Mouse (Mus musculus): Measurements from ENCODE around the gene Shcbp1. TPM values are rescaled to one million over a fixed set of nuclear protein-coding genes. Genes with fewer than 3 reads are reported as not detected.
A peak's percentile ranks its signal among the peaks of the same experiment; 100 is the strongest.
"Not testable (repeated sequence)": the region's sequence is repeated elsewhere in the genome, so short reads cannot be mapped to it uniquely, and the experiment has no call there.

Shcbp1 gene
- 1 to 10 TPM in 2 of 4 experiments, under 1 TPM in 2; 0.70 to 1.3 (median 1.1) TPM for total RNA-seq (2022)

GRCm38 (mm10) chr8:4779254-4780055, at the start of gene Shcbp1:
TSS of gene Shcbp1 (minus strand) at chr8:4779567.
- DNase-seq (ENCODE audit: low spot score in 2 of 2) = peak; percentile 77 to 89

DNA sequence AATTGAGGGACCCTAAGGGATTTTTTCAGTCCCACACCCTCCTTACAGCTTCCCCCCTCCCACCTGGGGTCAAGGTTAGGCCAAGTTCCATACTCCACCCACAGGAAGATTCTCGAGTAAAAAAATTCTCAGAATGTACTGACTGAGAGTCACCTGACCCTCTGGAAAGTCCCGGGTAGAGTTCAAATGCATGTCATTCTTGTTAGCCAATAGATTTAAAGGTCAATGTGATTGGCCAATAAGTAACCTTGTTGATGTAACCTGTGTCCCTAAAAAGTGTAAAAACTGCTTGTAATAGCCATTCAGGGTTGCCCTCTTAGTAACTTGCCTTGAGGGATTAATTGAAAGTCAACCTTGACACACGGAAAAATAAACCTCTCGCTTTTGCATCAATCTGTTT, 29.5 kb upstream of the Shcbp1 start:
- no peak for DNase-seq (ENCODE audit: low spot score in 2 of 2)

GRCm38 (mm10) chr8:4800524-4801122, 21.3 kb upstream of the Shcbp1 start:
- peak; percentile 13 to 32 for DNase-seq (ENCODE audit: low spot score in 2 of 2)

GRCm38 (mm10) chr8:4778266-4778665, 1.1 kb downstream of the Shcbp1 start:
- DNase-seq (ENCODE audit: low spot score in 2 of 2) = no peak

- peak in 1 of 2 experiments; percentile 65 for DNase-seq (ENCODE audit: low spot score in 2 of 2)
These were observed 14.6 kb downstream of the Shcbp1 start for GRCm38 (mm10) chr8:4764751-4765150.

- no peak for DNase-seq (ENCODE audit: low spot score in 2 of 2)
These were observed 26.3 kb downstream of the Shcbp1 start for GRCm38 (mm10) chr8:4753048-4753447.

- DNase-seq (ENCODE audit: low spot score in 2 of 2) = no peak
These were observed 48.4 kb downstream of the Shcbp1 start for GRCm38 (mm10) chr8:4730942-4731341.

DNA sequence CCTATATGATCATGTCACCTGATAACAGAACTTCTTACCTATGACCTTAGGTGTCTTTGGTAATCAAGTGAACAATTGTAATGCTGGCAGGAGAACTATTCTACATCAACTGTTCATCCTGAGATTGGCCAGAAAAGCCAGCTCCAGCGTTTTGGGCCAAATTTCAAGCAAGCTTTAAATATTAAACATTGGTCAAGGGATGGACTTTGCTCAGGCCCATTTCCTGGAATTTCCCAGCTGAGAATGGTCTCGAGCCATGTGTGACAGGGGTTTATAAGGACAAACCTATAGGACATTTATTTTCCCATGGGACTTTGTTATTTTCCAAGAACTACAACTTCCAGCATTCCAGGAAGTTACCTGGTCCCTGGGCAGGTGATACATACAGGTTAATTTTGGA, 63.8 kb downstream of the Shcbp1 start:
- no peak for DNase-seq (ENCODE audit: low spot score in 2 of 2)

DNA sequence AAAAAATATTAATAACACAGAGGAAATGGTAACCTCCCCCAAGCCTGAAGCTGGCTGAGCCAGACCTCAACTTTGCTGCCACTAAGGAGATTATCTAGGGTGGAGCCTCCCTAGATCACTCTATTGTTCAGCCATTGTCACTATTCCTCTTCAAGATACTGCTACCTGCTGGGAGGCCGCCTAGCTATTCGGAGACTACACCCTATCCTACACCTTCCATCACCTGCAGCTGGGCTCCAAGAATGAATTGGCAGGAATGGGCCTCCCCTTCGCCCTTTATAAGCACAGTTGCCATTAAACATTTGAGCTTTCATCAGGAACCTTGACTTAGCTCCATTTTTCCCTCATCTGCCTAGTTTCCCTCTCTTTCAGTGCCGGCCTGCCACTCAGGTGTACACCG, 71.0 kb downstream of the Shcbp1 start:
- DNase-seq (ENCODE audit: low spot score in 2 of 2) = not testable (repeated sequence)

GRCm38 (mm10) chr8:4707916-4708315, 71.5 kb downstream of the Shcbp1 start:
- not testable (repeated sequence) for DNase-seq (ENCODE audit: low spot score in 2 of 2)

DNA sequence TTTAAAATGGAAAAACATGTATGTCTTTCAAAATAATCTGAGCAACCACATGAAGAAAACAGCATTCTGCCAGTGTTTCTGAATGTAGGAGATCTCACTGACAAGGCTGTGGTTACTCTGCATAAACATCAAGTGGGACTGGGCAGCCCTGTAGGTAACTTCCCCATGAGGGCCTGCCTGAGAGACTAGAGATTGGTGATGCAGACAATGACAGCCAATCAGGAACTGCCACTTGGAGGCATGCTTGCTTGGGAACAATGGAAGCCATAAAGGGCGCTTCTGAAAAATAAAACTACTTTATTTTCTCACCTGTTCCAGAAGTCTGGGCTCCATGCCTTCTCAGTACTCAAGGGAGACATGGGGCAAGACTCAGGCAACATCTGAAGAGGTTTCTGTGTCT, 87.7 kb downstream of the Shcbp1 start:
- no peak for DNase-seq (ENCODE audit: low spot score in 2 of 2)

Other genes with a start within 250 kb of the Shcbp1 start
- gene Zfp958, start 166.4 kb downstream of the Shcbp1 start, total RNA-seq (2022) = 10 to 100 TPM; 11.9 to 15.5 (median 12.8) TPM

Data from left cerebral cortex, adult 8-10 months (tissue).